Mouse (Mus musculus): ENCODE results near the gene Hes6. TPM values are rescaled to one million over a fixed set of nuclear protein-coding genes. Genes with fewer than 3 reads are reported as not detected.

Gene Hes6
- polyA plus RNA-seq, 1 experiment from 2014 or later, result 72.2 TPM

DNA sequence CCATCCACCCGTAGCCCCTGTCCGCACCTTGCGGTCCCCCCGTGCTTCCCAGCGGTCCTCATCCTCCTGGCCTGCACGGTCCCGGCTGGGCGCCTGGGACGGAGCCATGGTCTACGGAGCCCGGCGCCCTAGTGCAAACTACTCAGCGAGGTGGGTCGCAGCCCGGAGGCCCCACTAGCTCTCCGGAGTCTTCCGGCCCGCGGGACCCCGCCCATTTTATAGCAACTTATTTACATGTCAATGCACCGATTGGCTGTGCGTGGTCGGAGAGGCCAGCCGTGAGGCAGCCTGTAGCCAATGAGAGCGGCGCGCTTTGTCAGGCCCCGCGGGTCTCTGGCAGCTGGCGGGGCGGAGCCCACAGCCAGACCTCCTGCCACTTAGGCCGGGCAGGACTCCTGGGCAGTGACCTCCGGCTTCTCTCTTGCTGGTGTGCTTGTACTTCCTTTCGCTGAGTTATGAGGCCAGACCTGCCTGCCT, 770 bp downstream of the Hes6 start:
- WGBS, result under 1% methylated on average over 33 of the region's 34 CpGs
- Histone ChIP-seq H3K36me3 (ENCODE audit: insufficient read depth, low read length) (no peaks in the 10 kb centered on the region), H3K9ac (replicated peaks; ENCODE audit: low read length) (peak overlapping the region; percentile 88), H3K4me2 (replicated peaks; ENCODE audit: low read depth, low read length) (peak overlapping the region; percentile 99), H3K4me1 (ENCODE audit: insufficient read depth, low read length) (peaks cover 33% of the 10 kb centered on the region), H3K27me3 (ENCODE audit: insufficient read depth, low read length) (no peaks in the 10 kb centered on the region), H3K4me3 (ENCODE audit: low read length) (peak overlapping the region; percentile 78), H3K9me3 (ENCODE audit: low read length) (no peaks in the 10 kb centered on the region), H3K27ac (ENCODE audit: low read length) (peak overlapping the region; percentile 93)
- ATAC-seq (ENCODE audit: low FRiP score, low TSS enrichment), result peak; percentile 97

DNA sequence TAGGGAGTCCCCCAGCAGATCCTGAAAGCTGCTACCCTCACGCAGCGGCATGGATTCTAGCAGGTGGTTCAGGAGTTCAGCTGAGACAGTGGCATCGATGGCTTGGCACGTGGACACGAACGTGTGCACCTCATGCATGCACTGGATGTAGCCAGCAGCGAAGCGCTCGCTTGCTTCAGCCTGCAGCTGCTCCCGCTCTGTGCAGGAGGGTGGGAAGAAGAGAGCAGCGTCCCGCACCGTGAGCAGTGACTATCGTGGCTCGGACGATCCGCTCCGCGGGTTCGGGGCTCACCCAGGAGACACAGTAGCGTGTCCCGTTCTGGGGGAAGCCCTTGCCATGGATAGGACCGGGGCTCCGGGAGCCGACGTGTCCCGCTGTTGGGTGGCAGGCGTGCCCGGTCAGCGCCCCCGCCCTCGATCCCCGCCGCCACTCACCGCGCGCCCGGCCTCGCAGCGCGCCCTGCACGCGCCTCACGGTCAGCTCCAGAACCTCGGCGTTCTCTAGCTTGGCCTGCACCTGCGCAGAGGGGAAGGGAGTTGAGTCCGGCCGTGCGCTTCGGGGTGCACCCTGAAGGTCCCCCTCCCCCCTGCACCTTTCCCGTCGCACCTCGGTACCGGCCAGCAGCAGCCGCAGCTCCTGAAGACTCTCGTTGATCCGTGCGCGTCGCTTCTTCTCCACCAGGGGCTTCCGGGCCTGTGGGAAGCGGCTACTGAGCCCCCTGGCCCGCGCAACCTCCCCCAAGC, 1.4 kb downstream of the Hes6 start:
- peak overlapping the region; percentile 78 for H3K4me3 ChIP-seq (ENCODE audit: low read length)
- 4% methylated on average over 62 of the region's 65 CpGs for WGBS
- H3K9me3 ChIP-seq (ENCODE audit: low read length), result no peaks in the 10 kb centered on the region
- peaks cover 33% of the 10 kb centered on the region for H3K4me1 ChIP-seq (ENCODE audit: insufficient read depth, low read length)
- H3K9ac ChIP-seq (replicated peaks; ENCODE audit: low read length), result peak overlapping the region; percentile 88
- H3K27ac ChIP-seq (ENCODE audit: low read length), result peak overlapping the region; percentile 93
- H3K27me3 ChIP-seq (ENCODE audit: insufficient read depth, low read length), result no peaks in the 10 kb centered on the region
- H3K4me2 ChIP-seq (replicated peaks; ENCODE audit: low read depth, low read length), result peak overlapping the region; percentile 99
- peak; percentile 33 for ATAC-seq (ENCODE audit: low FRiP score, low TSS enrichment)
- H3K36me3 ChIP-seq (ENCODE audit: insufficient read depth, low read length), result no peaks in the 10 kb centered on the region

DNA sequence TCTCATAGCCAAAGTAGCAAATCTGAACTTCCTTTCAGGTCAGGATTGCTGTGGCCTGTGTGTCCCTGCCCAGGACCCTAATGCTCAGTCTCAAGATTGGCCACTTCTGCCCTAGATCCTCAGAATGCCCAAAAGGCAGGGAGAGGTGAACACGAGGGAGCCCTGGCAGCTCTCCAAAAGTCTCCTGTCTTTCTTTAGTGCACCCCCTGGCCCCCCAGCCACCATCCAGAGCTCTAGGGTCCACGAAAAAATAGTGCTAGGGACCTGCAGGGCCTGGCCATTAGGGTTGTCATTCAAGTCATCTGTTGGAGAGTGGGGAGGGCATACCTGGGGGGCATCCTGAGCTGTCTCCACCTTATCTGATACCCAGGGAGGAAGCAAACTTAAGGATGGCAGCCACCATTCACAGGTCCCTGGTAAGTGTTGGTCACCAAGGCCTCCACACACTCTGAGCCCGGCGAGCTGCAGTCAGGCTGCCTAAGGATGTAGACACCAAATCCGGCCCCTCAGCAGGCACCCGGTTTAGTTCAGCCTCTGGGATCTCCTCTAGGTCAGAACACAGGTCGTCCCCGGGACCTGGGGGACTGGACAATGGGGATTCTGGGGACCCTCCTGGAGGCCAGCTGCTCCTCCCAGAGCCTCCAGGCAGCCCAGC, 2.1 kb downstream of the Hes6 start:
- Histone ChIP-seq H3K9ac (replicated peaks; ENCODE audit: low read length) (peak overlapping the region; percentile 88), H3K4me3 (ENCODE audit: low read length) (peak overlapping the region; percentile 78), H3K36me3 (ENCODE audit: insufficient read depth, low read length) (no peaks in the 10 kb centered on the region), H3K4me1 (ENCODE audit: insufficient read depth, low read length) (peaks cover 33% of the 10 kb centered on the region), H3K27me3 (ENCODE audit: insufficient read depth, low read length) (no peaks in the 10 kb centered on the region), H3K9me3 (ENCODE audit: low read length) (no peaks in the 10 kb centered on the region), H3K27ac (ENCODE audit: low read length) (no peak overlapping the region), H3K4me2 (replicated peaks; ENCODE audit: low read depth, low read length) (peak overlapping the region; percentile 99)
- no peak for ATAC-seq (ENCODE audit: low FRiP score, low TSS enrichment)
- 67% methylated on average over 8 of the region's 8 CpGs for WGBS

DNA sequence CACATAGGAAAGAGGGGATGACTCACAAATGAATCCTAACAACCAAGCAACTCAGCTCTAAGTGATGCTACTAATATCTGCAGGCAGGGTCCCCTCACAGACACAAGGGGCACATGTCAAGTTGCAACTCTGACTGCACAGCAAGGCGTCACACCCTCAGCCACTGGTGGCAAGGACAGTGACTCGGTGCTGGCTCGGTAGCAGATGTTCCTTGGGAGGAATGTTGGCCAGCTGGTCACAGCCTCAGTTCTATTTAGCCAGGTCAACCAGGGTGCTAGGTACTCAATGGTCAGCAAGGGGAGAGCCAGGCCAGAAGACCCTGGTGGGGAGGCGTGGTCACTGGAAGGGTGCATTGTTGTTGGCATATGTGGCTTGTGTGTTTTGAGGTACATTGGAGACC, 6.0 kb downstream of the Hes6 start:
- Histone ChIP-seq H3K27ac (ENCODE audit: low read length) (no peak overlapping the region), H3K36me3 (ENCODE audit: insufficient read depth, low read length) (no peaks in the 10 kb centered on the region), H3K9ac (replicated peaks; ENCODE audit: low read length) (no peak overlapping the region), H3K4me2 (replicated peaks; ENCODE audit: low read depth, low read length) (no peak overlapping the region), H3K4me1 (ENCODE audit: insufficient read depth, low read length) (peaks cover 13% of the 10 kb centered on the region), H3K27me3 (ENCODE audit: insufficient read depth, low read length) (no peaks in the 10 kb centered on the region), H3K9me3 (ENCODE audit: low read length) (no peaks in the 10 kb centered on the region), H3K4me3 (ENCODE audit: low read length) (no peak overlapping the region)
- ATAC-seq (ENCODE audit: low FRiP score, low TSS enrichment), result no peak
- 78% methylated on average over 4 of the region's 4 CpGs for WGBS

DNA sequence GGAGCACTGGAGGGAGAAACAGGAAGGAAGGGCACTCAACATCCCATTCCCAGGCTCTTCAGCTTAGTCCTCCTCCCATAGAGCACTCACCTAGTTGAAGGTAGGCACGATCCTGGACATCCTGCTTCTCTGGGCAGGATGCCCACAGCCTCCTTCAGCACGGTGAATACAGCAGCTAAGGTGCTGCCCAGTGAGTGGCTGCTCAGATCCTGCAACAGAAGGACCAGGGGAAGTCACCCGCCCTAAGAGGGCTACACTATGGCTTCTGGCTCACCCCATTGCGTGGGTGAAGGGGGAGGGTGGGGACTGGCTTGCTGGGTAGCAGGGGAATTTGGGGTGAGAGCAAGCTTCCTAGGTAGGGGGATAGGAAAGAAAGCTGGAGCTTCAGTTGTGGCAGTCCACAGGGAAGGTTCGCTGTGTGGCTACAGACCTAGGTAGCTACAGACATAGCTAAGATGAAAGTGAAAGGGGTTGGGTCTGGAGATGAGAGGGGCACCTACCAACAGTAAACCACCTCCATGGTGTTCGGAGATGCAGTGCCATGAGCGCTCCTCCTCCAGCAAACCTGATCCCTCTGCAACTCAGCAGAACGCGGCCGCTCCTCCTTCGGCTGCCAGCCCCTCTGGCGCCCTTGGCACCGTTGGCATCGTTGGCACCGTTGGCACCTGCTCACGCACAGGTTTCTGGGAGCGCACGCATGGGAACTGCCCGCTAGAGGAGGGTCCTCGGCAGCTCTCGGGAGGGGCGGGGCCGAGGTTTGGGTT, 8.2 kb downstream of the Hes6 start:
- H3K4me1 ChIP-seq (ENCODE audit: insufficient read depth, low read length), result no peaks in the 10 kb centered on the region
- no peak overlapping the region for H3K27ac ChIP-seq (ENCODE audit: low read length)
- H3K9me3 ChIP-seq (ENCODE audit: low read length), result no peaks in the 10 kb centered on the region
- WGBS, result 56% methylated on average over 23 of the region's 23 CpGs
- no peaks in the 10 kb centered on the region for H3K36me3 ChIP-seq (ENCODE audit: insufficient read depth, low read length)
- no peak overlapping the region for H3K4me2 ChIP-seq (replicated peaks; ENCODE audit: low read depth, low read length)
- H3K4me3 ChIP-seq (ENCODE audit: low read length), result no peak overlapping the region
- H3K9ac ChIP-seq (replicated peaks; ENCODE audit: low read length), result no peak overlapping the region
- no peaks in the 10 kb centered on the region for H3K27me3 ChIP-seq (ENCODE audit: insufficient read depth, low read length)
- ATAC-seq (ENCODE audit: low FRiP score, low TSS enrichment), result 0 out of 2 replicates have a peak, but pooled peaks have one; percentile 19

DNA sequence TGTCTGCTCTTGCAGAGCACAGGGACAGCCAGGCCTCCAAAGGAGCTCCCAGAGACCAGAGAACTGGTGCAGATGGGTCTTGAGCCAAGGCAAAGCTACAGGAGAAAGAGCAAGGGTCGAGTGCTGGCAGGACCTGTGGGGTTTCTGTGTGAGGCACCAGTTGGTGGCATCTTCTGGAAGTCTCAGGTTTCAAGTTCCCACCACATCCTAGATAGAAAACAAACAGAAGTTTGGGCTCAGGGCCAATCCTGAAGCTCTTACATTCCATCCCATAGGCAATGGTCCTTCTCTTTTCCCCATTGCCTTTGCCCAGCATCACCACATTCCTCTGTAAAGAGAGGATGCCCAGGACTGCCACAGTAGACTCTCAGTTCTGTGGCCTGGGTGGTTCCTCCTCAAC, 8.9 kb downstream of the Hes6 start:
- H3K9ac ChIP-seq (replicated peaks; ENCODE audit: low read length), result no peak overlapping the region
- ATAC-seq (ENCODE audit: low FRiP score, low TSS enrichment), result no peak
- no peaks in the 10 kb centered on the region for H3K36me3 ChIP-seq (ENCODE audit: insufficient read depth, low read length)
- no peaks in the 10 kb centered on the region for H3K9me3 ChIP-seq (ENCODE audit: low read length)
- no peak overlapping the region for H3K27ac ChIP-seq (ENCODE audit: low read length)
- H3K4me3 ChIP-seq (ENCODE audit: low read length), result no peak overlapping the region
- WGBS, result 23% methylated on average over 1 of the region's 1 CpGs
- no peaks in the 10 kb centered on the region for H3K27me3 ChIP-seq (ENCODE audit: insufficient read depth, low read length)
- H3K4me2 ChIP-seq (replicated peaks; ENCODE audit: low read depth, low read length), result no peak overlapping the region
- H3K4me1 ChIP-seq (ENCODE audit: insufficient read depth, low read length), result no peaks in the 10 kb centered on the region

DNA sequence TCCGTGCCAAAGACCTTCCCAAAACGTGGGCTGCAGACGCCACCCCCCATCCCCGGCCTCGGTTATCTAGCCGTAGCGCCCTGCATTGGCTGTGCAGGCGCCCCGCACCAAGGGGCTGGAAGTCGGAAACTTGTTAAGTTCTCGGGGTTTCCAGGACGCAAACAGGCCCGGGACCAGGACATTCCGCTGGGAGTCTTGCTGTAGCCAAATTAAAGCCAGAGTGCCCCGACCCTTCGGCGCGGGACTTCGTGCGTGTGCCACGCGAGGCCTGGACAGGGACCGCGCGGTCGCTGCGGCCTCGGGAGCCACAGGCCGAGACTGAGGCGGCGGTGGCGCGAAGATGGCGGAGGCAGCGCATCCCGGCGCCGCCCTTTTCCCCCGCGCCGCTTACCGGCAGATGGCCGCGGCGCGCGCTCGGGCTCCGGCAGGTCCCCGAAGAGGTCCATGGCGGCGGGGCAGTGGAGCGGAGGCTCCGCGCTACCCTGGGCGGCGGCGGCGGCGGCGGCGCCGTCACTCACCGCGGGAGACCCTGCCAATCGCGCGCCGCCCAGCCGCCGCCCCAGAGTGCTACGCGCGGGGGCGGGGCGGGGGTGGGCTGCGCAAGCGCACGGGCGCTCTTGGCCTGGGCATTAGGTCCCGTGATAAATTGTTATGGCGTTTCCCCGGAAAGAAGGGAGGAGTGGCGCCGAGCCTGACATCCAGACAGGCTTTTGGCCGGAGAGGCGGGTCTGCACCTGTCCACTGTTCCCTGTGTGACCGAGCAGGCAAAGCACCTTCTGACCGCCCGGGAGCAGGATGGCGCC, 15.4 kb downstream of the Hes6 start, which contains the start of gene Ilkap:
TSS of gene Ilkap (minus strand) at position 556 of the 803 bp plus-strand sequence.
- Histone ChIP-seq H3K27ac (ENCODE audit: low read length) (peak within 1 kb of the TSS; percentile 83), H3K4me3 (ENCODE audit: low read length) (peak within 1 kb of the TSS; percentile 88), H3K9me3 (ENCODE audit: low read length) (no peaks in the 10 kb centered on the region), H3K36me3 (ENCODE audit: insufficient read depth, low read length) (peaks cover 2% of the 10 kb centered on the region; the same call in 1 of the 2 replicates), H3K4me1 (ENCODE audit: insufficient read depth, low read length) (peaks cover 17% of the 10 kb centered on the region), H3K9ac (replicated peaks; ENCODE audit: low read length) (peak within 1 kb of the TSS; percentile 95), H3K4me2 (replicated peaks; ENCODE audit: low read depth, low read length) (peak within 1 kb of the TSS; percentile 92), H3K27me3 (ENCODE audit: insufficient read depth, low read length) (no peaks in the 10 kb centered on the region)
- under 1% methylated on average over 74 of the region's 91 CpGs for WGBS
- peak; percentile 98 for ATAC-seq (ENCODE audit: low FRiP score, low TSS enrichment)

DNA sequence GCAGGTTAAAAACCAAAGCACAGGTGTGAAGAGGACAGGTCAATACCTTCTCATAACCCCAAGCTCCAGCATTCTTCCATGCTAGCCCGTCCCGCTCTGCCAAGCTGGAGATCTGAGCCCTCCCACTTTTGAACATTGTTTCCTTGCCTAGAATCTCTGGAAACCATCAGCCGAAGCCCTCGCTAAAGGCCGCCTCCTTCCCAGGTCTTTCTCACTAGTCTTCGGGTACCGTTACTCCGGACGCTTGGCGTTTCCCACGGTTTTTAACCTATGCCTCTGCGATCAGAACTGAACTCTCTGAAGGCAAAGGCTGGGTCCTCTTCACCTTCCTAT, 15.9 kb downstream of the Hes6 start:
- peak overlapping the region; percentile 83 for H3K27ac ChIP-seq (ENCODE audit: low read length)
- H3K9me3 ChIP-seq (ENCODE audit: low read length), result no peaks in the 10 kb centered on the region
- H3K4me1 ChIP-seq (ENCODE audit: insufficient read depth, low read length), result peaks cover 17% of the 10 kb centered on the region
- WGBS, result under 1% methylated on average over 12 of the region's 12 CpGs
- peak overlapping the region; percentile 88 for H3K4me3 ChIP-seq (ENCODE audit: low read length)
- H3K36me3 ChIP-seq (ENCODE audit: insufficient read depth, low read length), result peaks cover 2% of the 10 kb centered on the region; the same call in 1 of the 2 replicates
- H3K27me3 ChIP-seq (ENCODE audit: insufficient read depth, low read length), result no peaks in the 10 kb centered on the region
- H3K9ac ChIP-seq (replicated peaks; ENCODE audit: low read length), result peak overlapping the region; percentile 95
- ATAC-seq (ENCODE audit: low FRiP score, low TSS enrichment), result no peak; the same call in 1 of the 2 replicates
- H3K4me2 ChIP-seq (replicated peaks; ENCODE audit: low read depth, low read length), result peak overlapping the region; percentile 92

DNA sequence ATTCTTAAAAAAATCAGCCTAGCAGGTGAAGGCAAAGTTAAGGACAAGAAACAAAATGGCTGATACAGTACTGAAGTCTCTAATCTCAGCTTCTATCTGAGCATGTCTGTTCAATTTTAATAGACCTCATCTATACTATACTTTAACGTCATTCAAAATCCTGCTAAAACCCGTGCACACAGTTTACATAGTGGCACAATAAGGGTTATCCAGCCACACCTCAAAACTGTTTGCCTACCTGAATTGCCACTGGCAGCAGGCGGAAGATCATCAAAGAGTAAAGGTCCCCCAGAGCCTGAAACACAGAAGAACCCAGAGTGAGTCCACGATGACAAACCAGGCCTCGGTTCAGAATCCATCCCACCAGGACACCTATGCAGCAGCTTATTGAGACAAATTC, 23.5 kb downstream of the Hes6 start:
- Histone ChIP-seq H3K9me3 (ENCODE audit: low read length) (no peaks in the 10 kb centered on the region), H3K27ac (ENCODE audit: low read length) (no peak overlapping the region), H3K36me3 (ENCODE audit: insufficient read depth, low read length) (peaks cover 50% of the 10 kb centered on the region), H3K4me3 (ENCODE audit: low read length) (no peak overlapping the region), H3K9ac (replicated peaks; ENCODE audit: low read length) (no peak overlapping the region), H3K4me1 (ENCODE audit: insufficient read depth, low read length) (no peaks in the 10 kb centered on the region), H3K27me3 (ENCODE audit: insufficient read depth, low read length) (no peaks in the 10 kb centered on the region), H3K4me2 (replicated peaks; ENCODE audit: low read depth, low read length) (no peak overlapping the region)
- 90% methylated on average over 5 of the region's 5 CpGs for WGBS
- no peak for ATAC-seq (ENCODE audit: low FRiP score, low TSS enrichment)
